Mouse (Mus musculus): ENCODE measurements at regions not wholly inside any gene's neighbourhood (a gene's known extent, or its start where the extent isn't known, plus 50 kb on each side); places are given as distances from the start of the nearest gene placed in this dataset.

DNA sequence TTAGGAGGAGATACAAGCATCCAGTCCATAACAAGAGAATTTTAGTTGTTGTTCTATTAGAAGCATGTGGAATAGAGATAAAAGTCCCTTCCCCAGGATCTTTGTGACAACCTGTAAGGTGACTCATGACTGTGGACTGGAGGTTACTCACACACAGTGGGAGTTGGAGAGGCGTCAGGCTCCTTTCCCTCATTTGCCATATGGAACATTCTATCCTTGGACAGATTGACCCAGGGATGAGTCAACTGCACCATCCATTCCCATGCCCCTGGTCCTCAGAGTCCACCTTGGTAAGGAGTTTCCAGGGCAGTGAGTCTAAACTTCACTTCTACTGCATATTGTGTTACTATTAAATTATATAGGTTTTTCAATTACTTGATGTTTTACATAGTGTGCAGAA is 444.9 kb upstream of the Mon1b start:
- no peak overlapping the region for H3K9ac ChIP-seq (ENCODE audit: low read depth, poor library complexity, severe bottlenecking)
- H3K4me1 ChIP-seq (ENCODE audit: control insufficient read depth, insufficient read depth, low read length): no peaks in the 10 kb centered on the region
- H3K27ac ChIP-seq (ENCODE audit: insufficient read depth, low read length): no peak overlapping the region
- no peak overlapping the region for H3K4me3 ChIP-seq (ENCODE audit: low read depth, low read length)
- no peaks in the 10 kb centered on the region for H3K9me3 ChIP-seq (replicated peaks; ENCODE audit: control insufficient read depth, insufficient read depth, low read length, poor library complexity, severe bottlenecking)
- no peak for TF ChIP-seq EP300 (IDR thresholded peaks at IDR 0.05; ENCODE audit: insufficient read depth, low read depth, low read length)
- no peak for TF ChIP-seq CTCF (IDR thresholded peaks at IDR 0.05; ENCODE audit: low read depth, low read length)
- no peak for TF ChIP-seq POLR2A (IDR thresholded peaks at IDR 0.05; ENCODE audit: insufficient read depth, low read length)
- no peaks in the 10 kb centered on the region for H3K27me3 ChIP-seq (ENCODE audit: control insufficient read depth, insufficient read depth, low read length, poor library complexity, severe bottlenecking)
- no peaks in the 10 kb centered on the region for H3K36me3 ChIP-seq (ENCODE audit: control insufficient read depth, insufficient read depth, low read length, poor library complexity, severe bottlenecking)

DNA sequence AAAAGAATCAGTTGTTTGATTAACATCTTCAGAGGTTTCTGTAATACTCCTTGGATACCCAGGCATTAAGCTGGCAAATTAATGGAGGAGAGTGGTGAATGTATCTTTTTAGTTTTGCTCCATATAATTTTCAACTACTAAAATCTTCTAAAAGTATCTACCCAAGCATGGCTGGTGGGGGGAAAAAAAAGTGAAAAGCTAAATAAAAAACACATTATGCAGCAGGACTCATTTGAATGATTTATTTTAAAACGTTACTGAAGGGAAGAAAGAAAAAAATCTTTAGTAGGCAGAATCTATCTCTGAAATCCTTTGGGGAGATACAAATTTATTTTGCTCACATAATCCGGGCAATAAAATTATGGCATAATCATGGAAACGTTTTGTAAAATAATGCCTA is 443.9 kb upstream of the Mon1b start:
- TF ChIP-seq EP300 (IDR thresholded peaks at IDR 0.05; ENCODE audit: insufficient read depth, low read depth, low read length) (no peak), POLR2A (IDR thresholded peaks at IDR 0.05; ENCODE audit: insufficient read depth, low read length) (no peak), CTCF (IDR thresholded peaks at IDR 0.05; ENCODE audit: low read depth, low read length) (no peak)

More for the DNA sequence above, 443.9 kb upstream of the Mon1b start:
- H3K9me3 ChIP-seq (replicated peaks; ENCODE audit: control insufficient read depth, insufficient read depth, low read length, poor library complexity, severe bottlenecking): no peaks in the 10 kb centered on the region
- no peaks in the 10 kb centered on the region for H3K36me3 ChIP-seq (ENCODE audit: control insufficient read depth, insufficient read depth, low read length, poor library complexity, severe bottlenecking)
- H3K4me1 ChIP-seq (ENCODE audit: control insufficient read depth, insufficient read depth, low read length): no peaks in the 10 kb centered on the region
- H3K27me3 ChIP-seq (ENCODE audit: control insufficient read depth, insufficient read depth, low read length, poor library complexity, severe bottlenecking): no peaks in the 10 kb centered on the region
- no peak overlapping the region for H3K4me3 ChIP-seq (ENCODE audit: low read depth, low read length)
- H3K27ac ChIP-seq (ENCODE audit: insufficient read depth, low read length): no peak overlapping the region
- no peak overlapping the region for H3K9ac ChIP-seq (ENCODE audit: low read depth, poor library complexity, severe bottlenecking)
